Mouse (Mus musculus): ENCODE measurements at regions not wholly inside any gene's neighbourhood (a gene's known extent, or its start where the extent isn't known, plus 50 kb on each side); places are given as distances from the start of the nearest gene placed in this dataset.

DNA sequence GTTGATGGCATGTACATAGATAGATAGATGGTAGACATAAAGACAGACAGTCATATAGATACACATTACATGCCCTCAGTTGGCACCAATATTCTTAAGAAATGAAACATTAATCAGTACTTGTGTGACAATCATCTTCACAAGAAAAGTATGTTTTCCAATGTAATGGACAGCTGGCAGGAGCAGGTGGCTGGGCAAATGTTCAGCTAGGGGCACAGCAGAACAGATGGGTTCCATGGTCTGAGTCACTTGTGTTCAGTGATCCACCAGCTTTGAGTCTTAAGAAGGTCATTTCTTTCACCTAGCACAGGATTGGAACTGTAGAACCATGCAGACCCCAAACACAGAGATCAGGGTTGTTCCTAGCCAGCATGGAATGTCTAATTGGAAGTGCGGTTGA is 2631.2 kb upstream of the 5930422O12Rik start:
- intact Hi-C loops (cut with DNase I), result no loop called here

DNA sequence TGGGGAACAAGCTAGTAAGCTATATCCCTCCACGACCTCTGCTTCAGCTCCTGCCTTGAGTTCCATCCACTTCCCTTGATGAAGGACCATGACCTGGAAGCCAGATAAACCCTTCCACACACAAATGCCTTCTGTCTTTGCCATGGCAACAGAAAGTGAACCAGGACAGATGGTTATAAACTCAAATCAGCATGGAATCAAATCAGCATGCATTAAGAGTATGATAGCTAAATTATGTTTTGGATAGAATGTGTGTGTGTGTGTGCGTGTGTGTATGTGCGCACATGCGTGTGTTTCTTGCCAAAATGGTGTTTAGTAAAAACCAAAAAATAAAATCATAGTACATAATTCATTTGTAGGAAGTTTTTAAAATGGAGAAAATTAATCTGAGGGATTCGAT is 2611.5 kb upstream of the 5930422O12Rik start:
- intact Hi-C loops (cut with DNase I), result no loop called here

DNA sequence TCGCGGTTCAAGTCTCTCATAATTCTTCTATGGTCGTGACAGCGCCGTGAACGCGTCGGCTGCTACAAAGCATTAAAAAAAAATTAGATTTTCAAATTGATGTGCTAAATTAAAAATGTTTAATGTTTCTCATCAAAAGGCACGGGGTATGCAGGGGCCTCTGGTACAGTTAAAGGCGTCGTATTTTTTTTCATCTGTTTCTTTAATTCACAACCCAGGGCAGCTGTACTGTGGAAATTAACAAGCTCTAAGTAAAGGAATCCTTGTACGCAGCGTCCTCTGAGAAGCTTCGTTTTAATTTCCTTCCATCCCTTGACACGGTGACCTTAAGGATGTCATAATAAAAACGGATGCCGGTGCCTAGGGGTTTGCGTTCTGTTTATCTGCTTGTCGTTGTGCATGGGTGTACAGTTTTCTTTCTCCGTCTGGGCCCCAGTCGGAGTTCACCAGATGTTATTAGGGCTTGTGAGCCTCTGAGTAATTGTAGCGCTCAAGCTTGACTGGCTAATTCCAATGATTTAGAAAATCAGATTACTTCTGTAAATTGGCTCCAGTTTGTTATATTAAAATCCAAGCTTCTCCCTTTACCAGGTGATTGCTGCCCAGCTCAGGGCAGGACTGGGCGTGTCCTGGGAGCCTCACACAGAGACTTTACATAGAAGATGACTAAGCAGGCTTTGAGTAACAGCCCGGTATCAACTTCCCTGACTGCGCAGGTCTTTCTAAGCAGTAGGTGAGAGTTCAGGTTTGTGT is 2605.5 kb upstream of the 5930422O12Rik start:
- intact Hi-C loops (cut with DNase I), result no loop called here

DNA sequence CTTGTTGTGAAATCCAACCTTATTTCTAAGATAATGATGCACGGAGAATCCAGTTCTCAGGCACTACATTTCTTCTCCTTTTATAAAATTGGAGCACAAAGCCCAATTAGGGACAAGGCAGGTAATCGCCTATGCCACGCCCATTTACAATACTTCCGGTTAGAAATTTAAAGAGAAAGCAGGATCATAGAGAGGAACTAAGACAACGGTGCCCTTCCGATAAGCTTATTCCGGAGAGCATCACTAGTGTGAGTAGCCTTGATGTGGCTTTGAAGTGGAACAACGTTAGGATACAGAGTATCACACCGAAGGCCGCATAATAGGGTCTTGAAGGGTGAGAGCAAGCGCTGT is 2604.9 kb upstream of the 5930422O12Rik start:
- intact Hi-C loops (cut with DNase I), result no loop called here

DNA sequence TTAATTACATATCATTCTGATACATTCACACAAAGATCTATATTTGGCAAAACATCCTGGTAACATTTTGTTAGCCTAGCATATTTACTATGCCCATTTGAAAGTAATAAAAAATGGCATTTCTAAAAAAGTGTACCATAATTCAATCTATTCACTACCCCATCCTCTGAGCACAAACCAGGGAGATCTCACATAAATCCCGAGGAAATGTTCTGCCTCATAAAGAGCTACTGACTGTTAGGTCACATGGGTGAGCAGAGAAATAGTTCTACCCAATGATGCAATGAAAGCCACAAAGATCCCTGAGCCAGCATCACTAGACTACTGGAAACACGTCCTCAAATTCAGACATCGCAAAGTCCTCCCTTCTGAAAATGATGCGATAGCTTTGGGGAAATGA is 2602.5 kb upstream of the 5930422O12Rik start:
- intact Hi-C loops (cut with DNase I), result no loop called here

DNA sequence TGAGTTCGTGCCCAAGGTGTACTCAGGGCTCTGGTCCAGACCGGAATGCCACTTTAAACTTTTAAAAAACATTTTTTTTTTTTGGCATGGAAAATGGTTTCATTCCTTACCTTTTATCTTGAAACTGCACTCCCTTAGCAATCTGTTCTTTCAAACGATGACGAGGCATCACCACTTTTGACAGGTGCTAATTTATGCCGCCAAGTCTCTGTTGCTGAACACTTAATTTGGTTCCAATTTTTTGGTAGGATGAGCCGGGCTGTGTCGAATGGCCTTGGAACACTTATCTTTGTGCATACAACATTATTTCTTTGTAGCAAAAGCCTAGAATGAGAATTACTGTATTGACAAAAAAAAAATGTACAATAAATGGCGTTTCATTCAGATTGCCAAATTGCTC is 2590.5 kb upstream of the 5930422O12Rik start:
- intact Hi-C loops (cut with DNase I), result no loop called here

DNA sequence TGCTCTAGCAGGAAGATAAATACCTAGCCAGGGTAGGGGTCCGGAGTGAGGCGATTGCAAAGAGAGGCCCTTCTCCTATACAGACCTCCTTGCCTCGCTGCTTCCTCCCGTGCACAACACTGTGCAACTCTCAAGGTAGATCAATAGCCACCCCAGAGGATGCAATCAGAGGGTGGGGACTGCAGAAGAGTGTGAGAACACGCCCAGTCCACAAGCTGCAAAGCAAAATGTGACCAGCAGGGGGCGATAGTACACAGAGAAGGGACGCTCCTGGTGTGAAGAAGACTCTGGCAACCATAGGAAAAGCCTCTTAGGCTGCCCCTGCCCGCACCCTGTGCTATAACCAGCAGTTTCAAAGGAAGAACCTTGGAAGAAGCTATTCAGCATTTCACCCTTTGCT is 2588.4 kb upstream of the 5930422O12Rik start:
- intact Hi-C loops (cut with DNase I), result loop anchor here (2.0 to 10.0 kb wide), 2 partner anchors 83 to 195 kb away; no protein-coding TSS in a partner anchor

DNA sequence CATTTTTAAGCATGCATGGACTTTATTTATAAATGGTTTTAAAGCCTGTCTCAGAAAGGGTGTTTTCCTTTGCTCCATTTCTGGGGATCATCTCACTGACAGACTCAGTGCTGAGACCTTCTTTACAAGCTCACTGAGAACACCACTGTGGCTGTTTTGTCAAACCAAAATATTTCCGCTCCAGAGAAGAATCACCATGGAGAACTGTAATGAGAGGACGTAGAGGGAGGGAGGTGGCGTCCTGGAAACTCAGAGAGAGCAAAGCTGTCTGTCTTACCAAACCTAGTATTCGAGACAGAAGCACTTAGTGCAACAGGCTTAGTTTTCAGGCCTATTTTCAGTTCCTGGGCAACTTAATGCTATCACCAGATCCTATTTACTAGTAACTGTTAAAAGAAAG is 2565.5 kb upstream of the 5930422O12Rik start:
- intact Hi-C loops (cut with DNase I), result no loop called here

DNA sequence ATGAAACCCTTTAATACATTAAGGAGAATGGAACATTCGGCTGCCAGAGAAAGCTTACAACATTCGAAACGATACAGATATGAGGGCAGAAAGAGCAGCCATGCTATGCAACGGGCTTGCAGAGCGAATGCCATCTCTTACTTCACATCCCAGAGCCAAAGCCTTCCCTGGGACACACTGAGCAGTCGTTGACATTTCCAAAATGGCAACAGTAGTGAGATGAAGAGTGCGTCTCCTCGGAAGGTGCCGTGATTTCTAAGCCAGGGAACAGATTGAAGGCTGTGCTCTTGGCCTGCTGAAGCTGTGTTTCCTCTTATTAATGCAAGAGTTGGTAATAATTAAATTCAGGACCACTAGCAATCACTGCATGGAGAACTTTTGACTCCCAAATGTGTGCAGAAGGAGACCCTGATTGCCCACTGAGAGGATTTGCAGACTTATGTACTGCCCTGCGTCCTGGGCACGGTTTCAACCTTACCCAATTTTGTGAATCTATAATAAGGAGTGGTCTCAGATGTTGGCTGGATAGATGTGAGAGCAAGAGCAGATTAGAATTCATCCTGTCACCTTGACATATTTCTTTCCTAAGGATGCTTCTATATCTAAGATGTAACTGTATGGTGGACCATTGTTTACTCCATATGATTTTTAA is 2522.3 kb upstream of the 5930422O12Rik start:
- intact Hi-C loops (cut with DNase I), result no loop called here

DNA sequence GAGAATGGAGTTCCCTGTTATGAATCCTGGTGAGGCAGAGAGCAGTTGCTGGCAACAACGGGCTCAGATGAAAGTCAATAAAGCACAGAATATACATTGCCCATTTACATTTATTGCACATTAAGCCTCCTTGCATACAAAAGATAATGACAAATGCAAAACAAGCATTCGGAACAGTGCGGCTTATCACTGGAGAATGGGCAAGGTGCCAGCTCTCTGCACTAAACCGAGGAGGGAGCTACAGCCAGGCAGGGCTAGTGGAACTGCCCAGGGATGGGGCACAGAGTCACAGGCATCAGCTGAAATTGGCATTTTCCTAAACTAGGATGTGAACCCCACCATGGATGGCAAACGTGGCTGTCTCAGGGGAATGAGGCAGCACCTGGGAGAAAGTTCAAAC is 2514.8 kb upstream of the 5930422O12Rik start:
- intact Hi-C loops (cut with DNase I), result no loop called here

DNA sequence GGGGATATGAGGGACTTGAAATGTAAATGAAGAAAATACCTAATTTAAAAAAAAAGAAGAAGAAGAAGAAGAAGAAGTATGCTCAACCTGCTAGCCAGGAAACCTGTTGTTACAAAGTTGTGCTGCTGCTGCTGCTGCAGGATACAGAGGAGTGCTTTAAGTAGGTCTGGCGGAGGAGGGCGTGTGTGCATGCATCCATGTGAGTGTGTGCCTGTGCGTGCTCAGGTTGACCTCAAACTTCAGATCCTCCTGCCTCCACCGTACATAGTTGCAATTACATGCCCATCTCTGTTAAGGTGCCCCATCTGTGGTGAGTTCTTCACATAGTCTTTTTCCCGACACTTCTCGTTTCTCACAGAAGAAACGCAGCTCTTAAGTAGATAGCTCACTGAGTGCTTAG is 2513.4 kb upstream of the 5930422O12Rik start:
- intact Hi-C loops (cut with DNase I), result no loop called here

DNA sequence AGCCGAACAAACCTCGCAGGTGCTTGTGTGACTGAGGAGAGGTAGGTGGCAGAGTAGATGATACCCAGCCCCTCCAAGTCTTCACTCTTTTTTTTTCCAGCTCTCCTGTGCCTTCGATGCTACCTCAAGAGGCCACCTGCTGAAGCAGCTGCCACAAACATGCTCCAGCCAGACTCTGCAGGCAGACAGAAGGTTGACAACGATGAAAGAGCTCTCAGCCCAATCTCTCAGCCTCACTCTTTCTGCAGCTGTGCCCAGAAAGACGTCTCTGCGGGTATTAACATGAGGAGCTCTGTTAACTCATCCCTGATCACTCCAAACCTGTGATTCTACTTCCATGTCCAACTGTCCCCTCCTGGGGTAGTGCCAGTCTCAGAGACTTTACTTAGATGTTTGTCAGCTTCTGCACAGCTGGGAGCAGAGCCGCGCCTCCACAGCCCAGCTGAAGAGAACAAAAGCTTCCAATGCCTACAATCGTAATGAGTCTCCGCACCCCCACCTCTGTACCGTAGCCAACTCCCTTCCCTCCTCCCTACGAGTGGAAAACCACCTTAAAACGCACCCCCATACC is 2512.8 kb upstream of the 5930422O12Rik start:
- intact Hi-C loops (cut with DNase I), result no loop called here

DNA sequence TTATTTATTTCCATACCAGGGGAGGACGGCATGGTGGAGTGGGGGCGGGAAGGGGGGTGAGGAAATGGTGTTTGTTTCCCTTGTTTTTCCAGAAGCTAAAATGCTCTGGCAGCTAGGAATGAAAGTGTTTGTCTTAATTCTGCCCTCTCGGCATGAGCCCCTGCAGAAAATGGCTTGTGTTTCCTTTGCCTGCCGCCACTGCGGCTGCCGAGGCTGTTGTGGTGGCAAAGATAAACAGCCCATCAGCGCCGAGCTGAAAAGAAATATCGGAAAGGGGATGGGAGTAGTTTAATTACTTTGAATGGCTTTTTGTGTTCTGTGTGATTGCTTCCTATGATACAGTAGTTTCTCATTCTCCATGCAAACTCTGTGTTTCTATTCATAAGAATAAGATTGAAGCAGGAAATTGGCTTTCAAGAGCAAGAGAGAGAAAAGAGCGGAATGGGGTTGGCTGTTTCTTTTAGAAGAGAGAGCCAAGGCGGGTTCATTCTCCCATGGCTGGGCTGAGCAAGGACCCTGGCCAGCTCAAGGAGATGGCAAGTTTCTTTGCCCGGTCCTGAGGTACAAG is 2512.2 kb upstream of the 5930422O12Rik start:
- intact Hi-C loops (cut with DNase I), result no loop called here

DNA sequence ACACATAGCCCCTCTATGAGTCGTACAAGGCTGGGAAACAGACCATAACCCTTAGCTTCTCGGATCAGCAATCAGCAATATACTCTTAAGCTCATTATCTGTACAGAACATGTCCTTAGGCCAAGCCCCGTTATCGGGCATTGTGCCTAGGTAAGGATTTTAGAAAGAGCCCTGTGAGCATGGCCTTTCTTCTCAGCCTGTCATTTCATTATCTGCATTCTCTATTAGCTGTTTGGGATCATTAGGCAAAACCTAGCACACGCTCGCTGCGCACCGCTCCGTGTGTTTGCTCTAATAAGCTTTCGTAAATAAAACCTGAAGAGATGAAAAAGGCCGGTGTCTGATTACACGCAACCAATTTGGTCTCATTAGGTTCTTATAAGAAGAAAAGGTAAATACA is 2507.1 kb upstream of the 5930422O12Rik start:
- intact Hi-C loops (cut with DNase I), result loop anchor here (10.0 kb wide), 1 partner anchor 687 kb away; no protein-coding TSS in a partner anchor

DNA sequence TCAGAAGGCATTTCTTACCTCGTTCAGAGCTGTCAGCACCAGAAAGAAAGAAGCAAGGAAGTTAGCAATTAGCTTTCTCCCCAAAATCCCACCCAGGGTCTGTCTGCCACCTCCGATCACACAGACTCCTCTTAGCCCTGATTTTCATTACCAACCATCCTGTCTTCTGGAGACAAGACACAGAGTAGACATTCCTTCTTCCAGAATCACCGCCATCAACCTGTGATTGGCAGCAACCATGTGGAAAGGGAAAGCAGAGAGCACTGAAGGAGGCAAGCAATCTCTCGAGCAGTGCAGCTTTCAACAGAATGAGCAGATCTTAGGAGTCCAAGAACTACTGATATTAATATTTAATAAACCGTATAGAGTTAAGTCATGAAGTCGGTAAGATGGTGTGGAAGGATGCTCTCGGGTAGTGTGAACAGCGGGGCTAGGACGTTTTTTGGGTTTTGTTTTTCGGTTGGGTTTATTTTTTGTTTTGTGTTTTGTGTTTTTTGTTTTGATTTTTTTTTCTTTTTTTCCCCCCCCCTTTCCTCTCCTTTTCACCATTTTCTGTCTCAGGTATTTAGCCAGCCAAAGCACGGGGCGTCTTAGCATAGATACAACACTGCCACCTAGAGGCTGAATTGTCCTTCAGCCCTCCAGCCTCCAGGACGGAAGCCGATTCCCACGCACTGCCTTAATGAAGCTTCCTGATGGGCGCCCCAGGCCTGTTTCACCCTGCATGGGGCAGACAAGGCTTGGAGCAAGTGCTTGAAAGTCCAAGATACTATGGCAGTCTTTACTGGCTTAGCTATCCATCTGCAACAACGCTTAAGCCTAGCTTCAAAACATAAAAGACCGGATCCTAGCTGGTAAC is 2505.0 kb upstream of the 5930422O12Rik start:
- intact Hi-C loops (cut with DNase I), result loop anchor here (2.0 to 10.0 kb wide), 3 partner anchors 83 to 689 kb away; no protein-coding TSS in a partner anchor

DNA sequence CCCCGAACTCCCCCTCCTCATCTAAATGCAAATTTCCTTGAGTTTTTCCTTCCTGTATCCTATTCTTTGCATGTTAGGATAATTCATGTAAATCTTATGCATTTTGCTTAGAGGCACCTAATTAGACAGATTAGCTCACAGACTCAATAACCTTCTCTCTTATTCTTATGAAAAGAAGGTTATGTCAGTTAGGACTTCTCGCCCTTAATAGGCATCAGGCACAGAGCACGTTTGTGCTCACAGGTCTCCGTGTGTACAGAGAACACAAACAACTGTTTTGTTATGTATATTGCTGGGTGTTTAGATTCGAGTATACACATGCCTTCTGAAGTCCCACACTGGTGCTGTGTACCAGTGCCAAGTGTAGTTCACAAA is 2504.4 kb upstream of the 5930422O12Rik start:
- intact Hi-C loops (cut with DNase I), result loop anchor here (10.0 kb wide), 1 partner anchor 689 kb away; no protein-coding TSS in a partner anchor

DNA sequence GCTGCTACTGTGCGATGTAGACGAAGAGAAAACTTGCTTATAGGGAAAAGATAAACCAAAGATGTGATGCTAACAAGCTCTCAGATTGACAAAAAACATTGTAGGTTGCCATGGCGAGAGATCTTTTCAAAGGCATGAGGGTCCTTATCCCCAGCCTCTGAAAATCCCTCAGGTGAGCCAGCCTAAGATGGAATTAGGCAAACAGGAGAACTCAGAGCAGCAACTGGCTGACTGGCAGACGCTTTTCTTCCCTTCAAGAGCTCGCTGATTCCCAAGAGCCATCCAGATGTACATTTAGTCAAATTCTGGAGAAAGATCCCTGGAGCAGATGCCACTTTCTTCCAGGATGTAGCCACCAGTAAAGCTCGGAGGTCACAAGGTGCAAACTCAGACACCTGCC is 2503.9 kb upstream of the 5930422O12Rik start:
- intact Hi-C loops (cut with DNase I), result loop anchor here (10.0 kb wide), 1 partner anchor 690 kb away; no protein-coding TSS in a partner anchor

DNA sequence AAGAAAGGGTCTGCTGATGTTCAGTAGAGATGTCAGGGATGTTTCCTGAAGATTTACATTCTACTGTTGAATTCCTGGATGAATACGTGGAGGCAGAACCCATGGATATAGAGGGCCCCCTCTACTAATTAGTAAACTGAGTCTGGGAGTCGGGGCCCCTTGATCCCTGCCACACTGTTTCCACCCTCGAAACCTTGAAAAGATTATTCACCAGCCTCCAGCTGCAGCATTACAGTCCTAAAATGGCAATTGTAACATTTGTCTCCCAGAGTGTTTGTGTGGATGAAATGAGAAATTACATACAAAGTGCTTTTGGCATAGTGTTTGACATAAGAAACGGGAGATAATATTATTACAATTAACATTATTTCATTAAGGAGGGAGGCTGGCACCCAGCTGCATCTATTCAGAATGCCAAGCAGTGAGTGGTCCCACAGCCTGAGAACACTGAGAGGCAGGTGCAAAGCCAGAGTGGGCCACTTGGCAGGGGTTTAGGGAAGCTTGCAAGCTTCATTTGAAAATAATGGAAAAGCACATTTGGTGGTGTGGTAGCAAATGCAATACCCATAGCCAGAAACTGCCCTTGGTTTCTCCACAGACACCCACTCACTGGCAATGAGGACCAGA is 2490.9 kb upstream of the 5930422O12Rik start:
- intact Hi-C loops (cut with DNase I), result no loop called here

DNA sequence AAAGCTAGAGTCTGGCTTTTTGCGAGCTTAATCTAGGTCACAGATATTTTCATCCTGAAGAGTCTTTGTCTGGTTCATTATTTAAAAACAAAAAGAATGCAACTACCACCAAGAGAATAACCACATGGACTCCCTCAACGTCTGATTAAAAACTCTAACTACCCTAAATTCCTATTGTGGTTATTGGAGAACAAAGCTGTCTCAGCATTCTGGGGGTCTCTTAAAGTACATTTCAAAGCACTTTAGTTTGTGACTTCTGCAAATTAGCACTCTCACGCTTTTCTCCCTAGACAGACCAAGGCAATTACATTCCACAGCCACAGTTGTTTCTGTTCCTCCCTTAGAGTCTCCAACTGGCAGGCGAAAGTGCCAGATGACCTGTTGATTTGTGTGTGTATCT is 2487.6 kb upstream of the 5930422O12Rik start:
- intact Hi-C loops (cut with DNase I), result no loop called here

DNA sequence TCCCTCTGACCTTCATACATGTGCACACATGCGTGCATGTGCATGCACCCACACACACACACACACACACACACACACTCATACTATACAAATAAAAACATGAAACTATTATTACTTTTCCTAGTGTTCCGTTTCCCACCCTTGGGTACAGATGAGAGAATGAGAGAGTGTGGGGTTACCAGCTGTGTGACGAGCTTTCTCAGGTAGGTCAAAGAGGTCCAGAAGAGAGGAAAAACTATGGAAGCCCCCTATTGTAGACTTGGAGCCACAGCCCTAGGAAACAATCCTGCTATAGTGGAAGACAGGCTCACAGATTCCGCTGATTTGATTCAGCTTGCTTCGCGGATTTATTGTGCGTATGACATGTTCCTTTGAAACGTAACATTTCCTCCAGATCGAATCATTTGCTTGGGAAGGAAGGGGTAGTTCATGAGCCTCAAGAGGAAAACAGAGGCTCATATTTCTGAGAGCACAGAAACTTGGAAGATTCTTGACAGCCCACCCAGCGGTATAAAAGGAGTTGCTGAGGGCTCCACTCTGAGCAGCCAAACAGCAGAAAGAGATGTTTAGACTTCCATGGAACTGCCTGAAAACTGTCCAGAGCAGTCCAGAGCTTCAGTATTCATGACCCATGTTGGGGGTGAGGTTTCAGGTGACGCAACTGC is 2486.9 kb upstream of the 5930422O12Rik start:
- intact Hi-C loops (cut with DNase I), result no loop called here
